Mouse (Mus musculus) heart, adult 8-10 months (tissue): ENCODE data around the gene Gm20388. TPM values are rescaled to one million over a fixed set of nuclear protein-coding genes. Genes with fewer than 3 reads are reported as not detected.
A peak's percentile ranks its signal among the peaks of the same experiment; 100 is the strongest.

Experiments used
- DNase-seq: peaks from one replicate; pipeline ENCODE4 v3.0.0; 2022; ENCODE audit warnings: low spot score
- total RNA-seq, 4 experiments: library from RNA; stranded (reverse); gene quantifications; 2 replicates each; pipeline ENCODE4 v1.2.4; 2022

Gm20388 gene
- total RNA-seq, 4 experiments from 2014 or later = 4.2 to 6.7 TPM; not detected in 2

GRCm38 (mm10) chr8:122238731-122239130, 2328.1 kb downstream of the Gm20388 start:
- no peak for DNase-seq

GRCm38 (mm10) chr8:122240241-122241026, 2329.8 kb downstream of the Gm20388 start:
- no peak for DNase-seq

GRCm38 (mm10) chr8:122243310-122243709, 2332.7 kb downstream of the Gm20388 start:
- no peak for DNase-seq

- DNase-seq = no peak
Measured at GRCm38 (mm10) chr8:122245161-122245560, 2334.5 kb downstream of the Gm20388 start.

GRCm38 (mm10) chr8:122246257-122247211, 2335.9 kb downstream of the Gm20388 start:
- no peak for DNase-seq

- DNase-seq = no peak
Measured at GRCm38 (mm10) chr8:122251739-122252138, 2341.1 kb downstream of the Gm20388 start.

GRCm38 (mm10) chr8:122252366-122252765, 2341.7 kb downstream of the Gm20388 start:
- no peak for DNase-seq

GRCm38 (mm10) chr8:122259351-122259750, 2348.7 kb downstream of the Gm20388 start:
- peak; percentile 63 for DNase-seq

- no peak for DNase-seq
Measured at GRCm38 (mm10) chr8:122260755-122261154, 2350.1 kb downstream of the Gm20388 start.

- DNase-seq = no peak
Measured at GRCm38 (mm10) chr8:122262835-122263234, 2352.2 kb downstream of the Gm20388 start.

GRCm38 (mm10) chr8:122264243-122264642, 2353.6 kb downstream of the Gm20388 start:
- no peak for DNase-seq

GRCm38 (mm10) chr8:122265522-122265921, 2354.9 kb downstream of the Gm20388 start:
- DNase-seq = no peak

GRCm38 (mm10) chr8:122266867-122267266, 2356.2 kb downstream of the Gm20388 start:
- DNase-seq = no peak

GRCm38 (mm10) chr8:122268861-122269260, 2358.2 kb downstream of the Gm20388 start:
- DNase-seq = no peak

- peak; percentile 52 for DNase-seq
Measured at GRCm38 (mm10) chr8:122269404-122269803, 2358.8 kb downstream of the Gm20388 start.

- no peak for DNase-seq
Measured at GRCm38 (mm10) chr8:122270555-122270954, 2359.9 kb downstream of the Gm20388 start.

- DNase-seq = peak; percentile 75
Measured at GRCm38 (mm10) chr8:122273152-122273551, 2362.5 kb downstream of the Gm20388 start.

- no peak for DNase-seq
Measured at GRCm38 (mm10) chr8:122273826-122274225, 2363.2 kb downstream of the Gm20388 start.

- DNase-seq = no peak
Measured at GRCm38 (mm10) chr8:122274651-122275391, 2364.2 kb downstream of the Gm20388 start.

- no peak for DNase-seq
Measured at GRCm38 (mm10) chr8:122276308-122276707, 2365.7 kb downstream of the Gm20388 start.

GRCm38 (mm10) chr8:122277204-122277995, 2366.8 kb downstream of the Gm20388 start:
- DNase-seq = peak; percentile 28
